Mouse (Mus musculus) CH12.LX (cell line): ENCODE results near the gene Rnf144a. TPM values are rescaled to one million over a fixed set of nuclear protein-coding genes. Genes with fewer than 3 reads are reported as not detected.

Experiments used
- DNase-seq: peaks from one replicate; pipeline ENCODE4 v3.0.0-alpha.2; 2013; ENCODE audit errors: extremely low read depth
- H3K27ac ChIP-seq: 2 replicates; pipeline ENCODE4 v1.5.1; 2012; ENCODE audit warnings: low read depth, mild to moderate bottlenecking, control low read depth, moderate library complexity; ENCODE audit not compliant: insufficient read depth
- H3K27me3 ChIP-seq: replicated peaks from 2 replicates; pipeline ENCODE3; 2012; ENCODE audit warnings: inconsistent platforms
- H3K36me3 ChIP-seq, 2 experiments: replicated peaks in 1 of 2; 2 replicates each; pipeline versions ENCODE3 to v1.6.1; 2012; ENCODE audit warnings: inconsistent platforms in 1 of 2, low read length in 1 of 2, mild to moderate bottlenecking in 1 of 2, mixed read lengths in 1 of 2, moderate library complexity in 1 of 2; ENCODE audit not compliant: control insufficient read depth in 1 of 2, insufficient read depth in 1 of 2
- H3K4me1 ChIP-seq, 2 experiments: 2 replicates each; pipeline ENCODE4 v1.6.1; 2012; ENCODE audit warnings: inconsistent platforms in 1 of 2, moderate library complexity in 1 of 2; ENCODE audit not compliant: insufficient read depth in 2 of 2, control insufficient read depth in 1 of 2
- H3K4me2 ChIP-seq: 2 replicates; pipeline ENCODE4 v1.6.1; 2012; ENCODE audit warnings: low read depth, mild to moderate bottlenecking, control low read depth; ENCODE audit not compliant: poor library complexity, insufficient read depth, severe bottlenecking
- H3K4me3 ChIP-seq, 3 experiments: fragments of 150-350 bp in 1 of 3; sonication (generic) in 1 of 3; replicated peaks in 1 of 3; 2 replicates each; pipeline versions ENCODE3 to v1.5.1; 2011 to 2012; ENCODE audit warnings: low read depth in 2 of 3, low read length in 2 of 3, mild to moderate bottlenecking in 2 of 3, moderate library complexity in 2 of 3, control low read depth in 1 of 3, improper control_type of control experiment in 1 of 3, inconsistent platforms in 1 of 3, mixed read lengths in 1 of 3; ENCODE audit not compliant: poor library complexity in 1 of 3
- H3K79me2 ChIP-seq: replicated peaks from 2 replicates; pipeline ENCODE4 v1.6.1; 2012; ENCODE audit warnings: mild to moderate bottlenecking, moderate library complexity; ENCODE audit not compliant: control insufficient read depth, poor library complexity, insufficient read depth, severe bottlenecking; ENCODE audit errors: extremely low read depth
- H3K9ac ChIP-seq: 2 replicates; pipeline ENCODE4 v1.6.1; 2012; ENCODE audit warnings: low read depth, mild to moderate bottlenecking, control low read depth, moderate library complexity; ENCODE audit not compliant: insufficient read depth
- H3K9me3 ChIP-seq: replicated peaks from 2 replicates; pipeline ENCODE3; 2012; ENCODE audit warnings: low read length, inconsistent platforms, mixed read lengths
- CTCF ChIP-seq, 2 experiments: IDR thresholded peaks in 1 of 2; conservative IDR thresholded peaks in 1 of 2; 2 replicates each; pipeline ENCODE4 v1.5.1; 2011 to 2012; ENCODE audit warnings: low read depth in 2 of 2, low read length in 2 of 2, improper control_type of control experiment in 1 of 2, inconsistent platforms in 1 of 2, mild to moderate bottlenecking in 1 of 2, moderate library complexity in 1 of 2
- ELF1 ChIP-seq: IDR thresholded peaks from 2 replicates; pipeline ENCODE4 v1.6.1; 2014; ENCODE audit warnings: low read depth, mild to moderate bottlenecking, inconsistent platforms, low read length, improper control_type of control experiment
- ETS1 ChIP-seq: conservative IDR thresholded peaks from 2 replicates; pipeline ENCODE4 v1.6.1; 2012; ENCODE audit warnings: low read depth, mild to moderate bottlenecking, inconsistent platforms, low read length, improper control_type of control experiment, moderate library complexity
- GABPA ChIP-seq: IDR thresholded peaks from 2 replicates; pipeline ENCODE4 v1.6.1; 2012; ENCODE audit warnings: low read depth, low read length, improper control_type of control experiment, inconsistent platforms; ENCODE audit not compliant: insufficient replicate concordance
- HCFC1 ChIP-seq: IDR thresholded peaks from 2 replicates; pipeline ENCODE4 v1.6.1; 2012; ENCODE audit warnings: low read depth, mild to moderate bottlenecking, inconsistent platforms, low read length, improper control_type of control experiment
- MAFK ChIP-seq: IDR thresholded peaks from 2 replicates; pipeline ENCODE4 v1.6.1; 2011; ENCODE audit warnings: low read length, improper control_type of control experiment; ENCODE audit not compliant: insufficient replicate concordance
- NELFE ChIP-seq: IDR thresholded peaks from 2 replicates; pipeline ENCODE4 v1.6.1; 2011; ENCODE audit warnings: low read depth, low read length, improper control_type of control experiment
- PAX5 ChIP-seq: IDR thresholded peaks from 2 replicates; pipeline ENCODE4 v1.6.1; 2012; ENCODE audit warnings: low read length, inconsistent platforms, mixed read lengths
- TBP ChIP-seq: conservative IDR thresholded peaks from 2 replicates; pipeline ENCODE4 v1.6.1; 2011; ENCODE audit warnings: low read depth, low read length, improper control_type of control experiment
- TCF12 ChIP-seq: IDR thresholded peaks from 2 replicates; pipeline ENCODE4 v1.6.1; 2014; ENCODE audit warnings: low read depth, mild to moderate bottlenecking, inconsistent platforms, low read length, improper control_type of control experiment
- UBTF ChIP-seq: IDR thresholded peaks from 2 replicates; pipeline ENCODE4 v1.6.1; 2012; ENCODE audit warnings: low read depth, mild to moderate bottlenecking, inconsistent platforms, low read length, improper control_type of control experiment, moderate library complexity
- USF1 ChIP-seq: IDR thresholded peaks from 2 replicates; pipeline ENCODE4 v1.6.1; 2014; ENCODE audit warnings: low read depth, mild to moderate bottlenecking, inconsistent platforms, low read length, improper control_type of control experiment
- USF2 ChIP-seq: conservative IDR thresholded peaks from 2 replicates; pipeline ENCODE4 v1.6.1; 2011; ENCODE audit warnings: low read depth, low read length, improper control_type of control experiment
- ZC3H11A ChIP-seq: IDR thresholded peaks from 2 replicates; pipeline ENCODE4 v1.6.1; 2012; ENCODE audit warnings: low read depth, mild to moderate bottlenecking, inconsistent platforms, low read length, improper control_type of control experiment
- ZMIZ1 ChIP-seq: IDR thresholded peaks from 2 replicates; pipeline ENCODE4 v1.6.1; 2012; ENCODE audit warnings: low read depth, mild to moderate bottlenecking, inconsistent platforms, low read length, improper control_type of control experiment
- dilution Hi-C: fragments of 300-500 bp; cut with MboI; formaldehyde crosslinking; loops from 2 replicates; pipeline ENCODE4 v1.14.3; 2020; ENCODE audit warnings: low sequenced_read_pairs; ENCODE audit not compliant: extremely low pct_unique_long_range_greater_than_20kb, extremely low pct_ligation_motif_present
- in situ Hi-C: fragments of 300-500 bp; cut with MboI; formaldehyde crosslinking; loops from 3 replicates; pipeline ENCODE4 v1.14.3; 2019; ENCODE audit warnings: low sequenced_read_pairs, low pct_ligation_motif_present, low pct_unique_long_range_greater_than_20kb, mixed read lengths
- polyA plus RNA-seq: library from polyadenylated mRNA; unstranded; fragments of >175 nt; gene quantifications from 2 replicates; pipeline ENCODE4 v1.2.1, GENCODE M21; 2012; ENCODE audit warnings: low read depth; ENCODE audit not compliant: insufficient read length
- total RNA-seq, 2 experiments: library from RNA; depleted of rRNA; stranded (reverse); fragments of 300-350 nt in 1 of 2; fragments of >200 nt in 1 of 2; gene quantifications; 2 replicates each; pipeline ENCODE4 v1.2.3; 2012 to 2014

The Rnf144a gene
- total and polyA plus RNA-seq, 3 experiments: 0.04 to 0.57 (median 0.52) TPM

DNA sequence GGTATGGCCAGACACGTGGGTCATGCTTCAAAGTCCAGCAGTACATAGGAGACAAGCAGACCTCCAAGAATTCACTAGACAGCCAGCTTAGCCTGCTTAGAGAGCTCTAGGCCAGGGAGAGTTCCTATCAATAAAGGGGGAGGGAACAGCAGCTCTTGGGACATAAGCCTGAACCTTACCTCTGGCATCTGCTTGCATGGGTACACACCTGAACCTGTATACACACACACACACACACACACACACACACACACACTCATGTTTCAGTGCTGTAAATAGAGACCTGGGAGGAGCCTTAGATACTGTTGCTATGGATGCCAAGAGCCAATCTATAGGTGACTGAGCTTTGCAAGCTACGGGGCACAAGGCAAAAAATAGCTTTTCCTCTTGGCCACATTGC is 138.5 kb downstream of the Rnf144a start:
- H3K4me1 ChIP-seq: peaks cover 0 to 6% of the 10 kb centered on the region in 2 experiments; a peak in 2 of 4 replicates
- no peak for DNase-seq
- H3K27me3 ChIP-seq: no peaks in the 10 kb centered on the region
- H3K9me3 ChIP-seq: no peaks in the 10 kb centered on the region
- no peak overlapping the region for H3K4me3 ChIP-seq
- H3K79me2 ChIP-seq: no peaks in the 10 kb centered on the region
- in situ Hi-C loops (loop anchor here (25.0 kb wide), 1 partner anchor 1189 kb away; the partner anchor contains the start of gene Id2), dilution Hi-C loops (no loop called here)
- no peaks in the 10 kb centered on the region for H3K36me3 ChIP-seq
- no peak overlapping the region for H3K27ac ChIP-seq
- no peak overlapping the region for H3K9ac ChIP-seq
- no peak overlapping the region for H3K4me2 ChIP-seq
- TF ChIP-seq CTCF (conservative IDR thresholded peaks at IDR 0.05 in 1 of 2, IDR thresholded peaks at IDR 0.05 in 1 of 2; ENCODE audit: low read depth in 2 of 2, low read length in 2 of 2): no peak
- no peak for TF ChIP-seq MAFK
- TF ChIP-seq UBTF: no peak
- TF ChIP-seq ZMIZ1: no peak
- TF ChIP-seq USF1: no peak
- no peak for TF ChIP-seq TCF12
- no peak for TF ChIP-seq HCFC1
- no peak for TF ChIP-seq NELFE
- TF ChIP-seq PAX5: no peak
- no peak for TF ChIP-seq USF2
- TF ChIP-seq GABPA: no peak
- TF ChIP-seq ELF1: no peak
- TF ChIP-seq ETS1: no peak
- TF ChIP-seq ZC3H11A: no peak
- no peak for TF ChIP-seq TBP

Other genes starting within 250 kb of the Rnf144a start
- 0.04 TPM in 1 of 2 replicates, not detected in the other for gene Rsad2, start 41.2 kb upstream of the Rnf144a start, total RNA-seq (2012; rRNA removed)
- 0.07 and 0.12 TPM in 2 replicates for gene Rsad2, start 41.2 kb upstream of the Rnf144a start, total RNA-seq (2014; rRNA removed)
- gene Rsad2, start 41.2 kb upstream of the Rnf144a start, polyA plus RNA-seq: 0.06 and 0.16 TPM in 2 replicates
- gene Cmpk2, start 54.0 kb upstream of the Rnf144a start, total RNA-seq (2012; rRNA removed): 0.08 TPM in 1 of 2 replicates, not detected in the other
- gene Cmpk2, start 54.0 kb upstream of the Rnf144a start, total RNA-seq (2014; rRNA removed): 0.15 and 0.26 TPM in 2 replicates
- 0.18 and 0.47 TPM in 2 replicates for gene Cmpk2, start 54.0 kb upstream of the Rnf144a start, polyA plus RNA-seq